Mouse (Mus musculus) midbrain, embryonic 16.5 days (tissue): Measurements from ENCODE around the gene Itga9. TPM values are rescaled to one million over a fixed set of nuclear protein-coding genes. Genes with fewer than 3 reads are reported as not detected.

Experiments
- ATAC-seq: fragments of 200-750 bp; cut with Nextera tagmentation; 2 replicates; pipeline ENCODE4 v1.8.0; 2017; ENCODE audit warnings: moderate TSS enrichment
- H3K27ac ChIP-seq: fragments of 300-500 bp; sonication (generic); 2 replicates; pipeline ENCODE4 v1.5.1; 2014; ENCODE audit warnings: mild to moderate bottlenecking, low read length, mixed read lengths
- H3K27me3 ChIP-seq: fragments of 300-500 bp; sonication (generic); 2 replicates; pipeline ENCODE4 v1.6.1; 2014; ENCODE audit warnings: low read depth, low read length, mixed read lengths; ENCODE audit not compliant: control insufficient read depth, insufficient read depth
- H3K36me3 ChIP-seq: fragments of 300-500 bp; sonication (generic); 2 replicates; pipeline ENCODE4 v1.6.1; 2014; ENCODE audit warnings: mild to moderate bottlenecking, low read length, moderate library complexity, mixed read lengths; ENCODE audit not compliant: control insufficient read depth, insufficient read depth
- H3K4me1 ChIP-seq: fragments of 300-500 bp; sonication (generic); 2 replicates; pipeline ENCODE4 v1.6.1; 2014; ENCODE audit warnings: mild to moderate bottlenecking, low read length, mixed read lengths; ENCODE audit not compliant: control insufficient read depth, insufficient read depth
- H3K4me2 ChIP-seq: fragments of 300-500 bp; sonication (generic); 2 replicates; pipeline ENCODE4 v1.6.1; 2014; ENCODE audit warnings: mild to moderate bottlenecking, low read length, mixed read lengths
- H3K4me3 ChIP-seq: fragments of 300-500 bp; sonication (generic); 2 replicates; pipeline ENCODE4 v1.5.1; 2014; ENCODE audit warnings: low read depth, mild to moderate bottlenecking, low read length, moderate library complexity, mixed read lengths
- H3K9ac ChIP-seq: fragments of 300-500 bp; sonication (generic); 2 replicates; pipeline ENCODE4 v1.6.1; 2014; ENCODE audit warnings: low read depth, low read length, mixed read lengths
- H3K9me3 ChIP-seq: fragments of 300-500 bp; sonication (generic); replicated peaks from 2 replicates; pipeline ENCODE4 v1.6.1; 2014; ENCODE audit warnings: mild to moderate bottlenecking, low read length, mixed read lengths; ENCODE audit not compliant: control insufficient read depth, poor library complexity, severe bottlenecking
- WGBS: fragments of 180-500 bp; shearing (Covaris S2); extraction: QIAGEN DNeasy Blood & Tissue Kit; methylation state at CpG from one replicate; pipeline ENCODE4 v1.1.7; 2014; 5-methylcytosine and 5-hydroxymethylcytosine counted together
- polyA plus RNA-seq: library from polyadenylated mRNA; unstranded; fragments of >200 nt; fragmentation: Nextera tagmentation; extraction: Ambion mirVana; gene quantifications from 2 replicates; pipeline ENCODE4 v1.2.1, GENCODE M21; 2015

The Itga9 gene
- polyA plus RNA-seq, 1 experiment from 2014 or later: 1.0 TPM

- H3K9me3 ChIP-seq: no peaks in the 10 kb centered on the region
Measured at GRCm38 (mm10) chr9:118655726-118656125, 49.2 kb downstream of the Itga9 start.

GRCm38 (mm10) chr9:118658159-118658558 lies 51.7 kb downstream of the Itga9 start:
- no peak overlapping the region for H3K27ac ChIP-seq
- no peak overlapping the region for H3K4me2 ChIP-seq
- H3K9ac ChIP-seq: no peak overlapping the region
- H3K4me1 ChIP-seq: no peaks in the 10 kb centered on the region
- ATAC-seq: no peak
- H3K4me3 ChIP-seq: no peak overlapping the region
- H3K27me3 ChIP-seq: no peaks in the 10 kb centered on the region
- H3K9me3 ChIP-seq: no peaks in the 10 kb centered on the region
- no peaks in the 10 kb centered on the region for H3K36me3 ChIP-seq
- WGBS: 81% methylated on average over 7 of the region's 7 CpGs

More at GRCm38 (mm10) chr9:118655726-118656125, 49.2 kb downstream of the Itga9 start:
- no peak overlapping the region for H3K27ac ChIP-seq
- no peaks in the 10 kb centered on the region for H3K27me3 ChIP-seq
- H3K4me3 ChIP-seq: no peak overlapping the region
- no peak overlapping the region for H3K9ac ChIP-seq
- no peak overlapping the region for H3K4me2 ChIP-seq
- ATAC-seq: no peak
- 78% methylated on average over 3 of the region's 3 CpGs for WGBS
- no peaks in the 10 kb centered on the region for H3K36me3 ChIP-seq
- H3K4me1 ChIP-seq: no peaks in the 10 kb centered on the region

- Histone ChIP-seq H3K27ac (no peak overlapping the region), H3K4me1 (no peaks in the 10 kb centered on the region), H3K36me3 (no peaks in the 10 kb centered on the region), H3K27me3 (no peaks in the 10 kb centered on the region), H3K9ac (no peak overlapping the region), H3K9me3 (no peaks in the 10 kb centered on the region), H3K4me2 (no peak overlapping the region), H3K4me3 (no peak overlapping the region)
- WGBS: 92% methylated on average over 5 of the region's 5 CpGs
- ATAC-seq: no peak
Measured at GRCm38 (mm10) chr9:118659809-118660208, 53.3 kb downstream of the Itga9 start.

GRCm38 (mm10) chr9:118660259-118660658 lies 53.8 kb downstream of the Itga9 start:
- Histone ChIP-seq H3K9me3 (no peaks in the 10 kb centered on the region), H3K27me3 (no peaks in the 10 kb centered on the region), H3K27ac (no peak overlapping the region), H3K4me1 (no peaks in the 10 kb centered on the region), H3K9ac (no peak overlapping the region), H3K4me2 (no peak overlapping the region), H3K4me3 (no peak overlapping the region), H3K36me3 (no peaks in the 10 kb centered on the region)
- ATAC-seq: no peak
- 92% methylated on average over 7 of the region's 7 CpGs for WGBS

GRCm38 (mm10) chr9:118662026-118662425 lies 55.5 kb downstream of the Itga9 start:
- ATAC-seq: no peak
- no peak overlapping the region for H3K4me2 ChIP-seq
- H3K4me1 ChIP-seq: no peaks in the 10 kb centered on the region
- H3K9ac ChIP-seq: no peak overlapping the region
- H3K36me3 ChIP-seq: no peaks in the 10 kb centered on the region
- 95% methylated on average over 8 of the region's 8 CpGs for WGBS
- no peaks in the 10 kb centered on the region for H3K27me3 ChIP-seq
- H3K27ac ChIP-seq: no peak overlapping the region
- no peak overlapping the region for H3K4me3 ChIP-seq
- H3K9me3 ChIP-seq: no peaks in the 10 kb centered on the region; the same call in 1 of the 2 replicates

- Histone ChIP-seq H3K4me2 (no peak overlapping the region), H3K9ac (no peak overlapping the region), H3K9me3 (no peaks in the 10 kb centered on the region; the same call in 1 of the 2 replicates), H3K4me1 (no peaks in the 10 kb centered on the region), H3K27me3 (no peaks in the 10 kb centered on the region), H3K4me3 (no peak overlapping the region), H3K27ac (no peak overlapping the region), H3K36me3 (no peaks in the 10 kb centered on the region)
- no peak for ATAC-seq
- 94% methylated on average over 10 of the region's 10 CpGs for WGBS
Measured at GRCm38 (mm10) chr9:118662476-118662875, 56.0 kb downstream of the Itga9 start.

- H3K27ac ChIP-seq: no peak overlapping the region
- no peak overlapping the region for H3K4me2 ChIP-seq
- no peak overlapping the region for H3K4me3 ChIP-seq
- H3K27me3 ChIP-seq: no peaks in the 10 kb centered on the region
- ATAC-seq: no peak
- no peaks in the 10 kb centered on the region; the same call in 1 of the 2 replicates for H3K9me3 ChIP-seq
- WGBS: 66% methylated on average over 6 of the region's 6 CpGs
- no peaks in the 10 kb centered on the region for H3K4me1 ChIP-seq
- H3K9ac ChIP-seq: no peak overlapping the region
- no peaks in the 10 kb centered on the region for H3K36me3 ChIP-seq
Measured at GRCm38 (mm10) chr9:118663938-118664337, 57.4 kb downstream of the Itga9 start.

GRCm38 (mm10) chr9:118666069-118666468 lies 59.6 kb downstream of the Itga9 start:
- Histone ChIP-seq H3K4me3 (no peak overlapping the region), H3K27ac (no peak overlapping the region), H3K27me3 (no peaks in the 10 kb centered on the region), H3K36me3 (no peaks in the 10 kb centered on the region), H3K4me1 (no peaks in the 10 kb centered on the region), H3K9me3 (no peaks in the 10 kb centered on the region; the same call in 1 of the 2 replicates), H3K4me2 (no peak overlapping the region), H3K9ac (no peak overlapping the region)
- WGBS: 85% methylated on average over 3 of the region's 3 CpGs
- ATAC-seq: no peak

GRCm38 (mm10) chr9:118669696-118670095 lies 63.2 kb downstream of the Itga9 start:
- Histone ChIP-seq H3K27ac (no peak overlapping the region), H3K4me1 (no peaks in the 10 kb centered on the region), H3K4me3 (no peak overlapping the region), H3K36me3 (no peaks in the 10 kb centered on the region), H3K9ac (no peak overlapping the region), H3K4me2 (no peak overlapping the region), H3K9me3 (no peaks in the 10 kb centered on the region; the same call in 1 of the 2 replicates), H3K27me3 (no peaks in the 10 kb centered on the region)
- no peak for ATAC-seq
- WGBS: 76% methylated on average over 3 of the region's 3 CpGs
